Mouse (Mus musculus): ENCODE measurements at regions not wholly inside any gene's neighbourhood (a gene's known extent, or its start where the extent isn't known, plus 50 kb on each side); places are given as distances from the start of the nearest gene placed in this dataset.
"Not testable (repeated sequence)": the region's sequence is repeated elsewhere in the genome, so short reads cannot be mapped to it uniquely, and the experiment has no call there.

GRCm38 (mm10) chrX:77410812-77411211 is 100.0 kb upstream of the Tbl1x start:
- H3K4me2 ChIP-seq, result no peak overlapping the region
- H3K27me3 ChIP-seq, result no peaks in the 10 kb centered on the region
- H3K4me1 ChIP-seq, result no peaks in the 10 kb centered on the region
- no peak overlapping the region for H3K9ac ChIP-seq
- H3K9me3 ChIP-seq, result no peaks in the 10 kb centered on the region
- no peaks in the 10 kb centered on the region for H3K36me3 ChIP-seq
- H3K4me3 ChIP-seq, result no peak overlapping the region
- ATAC-seq (ENCODE audit: borderline replicate concordance, extremely low read depth, low FRiP score, low TSS enrichment), result no peak
- no peak overlapping the region for H3K27ac ChIP-seq

- Histone ChIP-seq H3K36me3 (no peaks in the 10 kb centered on the region), H3K9ac (no peak overlapping the region), H3K27ac (peak overlapping the region; percentile 53; the same call in 1 of the 2 replicates), H3K4me2 (no peak overlapping the region), H3K4me1 (no peaks in the 10 kb centered on the region), H3K4me3 (no peak overlapping the region), H3K9me3 (no peaks in the 10 kb centered on the region), H3K27me3 (no peaks in the 10 kb centered on the region)
- peak; percentile 64; the same call in 1 of the 2 replicates for ATAC-seq (ENCODE audit: borderline replicate concordance, extremely low read depth, low FRiP score, low TSS enrichment)
These were observed 96.7 kb upstream of the Tbl1x start for GRCm38 (mm10) chrX:77414156-77414555.

GRCm38 (mm10) chrX:77417766-77418165 is 93.0 kb upstream of the Tbl1x start:
- Histone ChIP-seq H3K9ac (no peak overlapping the region), H3K4me2 (no peak overlapping the region), H3K36me3 (no peaks in the 10 kb centered on the region), H3K9me3 (no peaks in the 10 kb centered on the region), H3K27ac (no peak overlapping the region), H3K4me1 (no peaks in the 10 kb centered on the region), H3K4me3 (no peak overlapping the region), H3K27me3 (no peaks in the 10 kb centered on the region)
- no peak for ATAC-seq (ENCODE audit: borderline replicate concordance, extremely low read depth, low FRiP score, low TSS enrichment)

- ATAC-seq (ENCODE audit: borderline replicate concordance, extremely low read depth, low FRiP score, low TSS enrichment), result no peak
- Histone ChIP-seq H3K4me2 (no peak overlapping the region), H3K9me3 (no peaks in the 10 kb centered on the region), H3K36me3 (no peaks in the 10 kb centered on the region), H3K4me3 (no peak overlapping the region), H3K4me1 (no peaks in the 10 kb centered on the region), H3K27me3 (no peaks in the 10 kb centered on the region), H3K9ac (no peak overlapping the region), H3K27ac (no peak overlapping the region)
- WGBS, result 61% methylated on average over 2 of the region's 2 CpGs
These were observed 88.6 kb upstream of the Tbl1x start for GRCm38 (mm10) chrX:77422206-77422605.

GRCm38 (mm10) chrX:77424792-77425727 is 85.8 kb upstream of the Tbl1x start:
- Histone ChIP-seq H3K4me2 (no peak overlapping the region), H3K27me3 (no peaks in the 10 kb centered on the region), H3K27ac (no peak overlapping the region), H3K9ac (no peak overlapping the region), H3K36me3 (no peaks in the 10 kb centered on the region), H3K4me3 (no peak overlapping the region), H3K4me1 (no peaks in the 10 kb centered on the region), H3K9me3 (no peaks in the 10 kb centered on the region)
- 85% methylated on average over 3 of the region's 3 CpGs for WGBS
- ATAC-seq (ENCODE audit: borderline replicate concordance, extremely low read depth, low FRiP score, low TSS enrichment), result no peak

GRCm38 (mm10) chrX:77425728-77426102 is 85.1 kb upstream of the Tbl1x start:
- ATAC-seq (ENCODE audit: borderline replicate concordance, extremely low read depth, low FRiP score, low TSS enrichment); H3K9me3 ChIP-seq; H3K4me3 ChIP-seq; H3K36me3 ChIP-seq; H3K9ac ChIP-seq; H3K27me3 ChIP-seq; H3K27ac ChIP-seq; H3K4me1 ChIP-seq; H3K4me2 ChIP-seq: not testable (repeated sequence)
- 67% methylated on average over 3 of the region's 3 CpGs for WGBS

- not testable (repeated sequence) for H3K4me1 ChIP-seq; H3K27ac ChIP-seq; H3K9ac ChIP-seq; H3K36me3 ChIP-seq; ATAC-seq (ENCODE audit: borderline replicate concordance, extremely low read depth, low FRiP score, low TSS enrichment); H3K9me3 ChIP-seq; H3K4me2 ChIP-seq; H3K27me3 ChIP-seq; H3K4me3 ChIP-seq
- 79% methylated on average over 6 of the region's 6 CpGs for WGBS
These were observed 84.0 kb upstream of the Tbl1x start for GRCm38 (mm10) chrX:77426836-77427235.

- ATAC-seq (ENCODE audit: borderline replicate concordance, extremely low read depth, low FRiP score, low TSS enrichment), result no peak
- H3K9me3 ChIP-seq, result no peaks in the 10 kb centered on the region
- H3K4me2 ChIP-seq, result no peak overlapping the region
- no peaks in the 10 kb centered on the region for H3K36me3 ChIP-seq
- H3K27ac ChIP-seq, result peak overlapping the region; percentile 71; the same call in 1 of the 2 replicates
- H3K4me1 ChIP-seq, result no peaks in the 10 kb centered on the region
- H3K9ac ChIP-seq, result no peak overlapping the region
- H3K27me3 ChIP-seq, result no peaks in the 10 kb centered on the region
- WGBS, result 55% methylated on average over 2 of the region's 2 CpGs
- no peak overlapping the region for H3K4me3 ChIP-seq
These were observed 78.7 kb upstream of the Tbl1x start for GRCm38 (mm10) chrX:77432001-77432565.

GRCm38 (mm10) chrX:77432846-77433810 is 77.7 kb upstream of the Tbl1x start:
- WGBS, result 18% methylated on average over 25 of the region's 29 CpGs
- Histone ChIP-seq H3K9me3 (no peaks in the 10 kb centered on the region), H3K4me2 (peak overlapping the region; percentile 49), H3K27me3 (no peaks in the 10 kb centered on the region), H3K4me3 (peak overlapping the region; percentile 18; the same call in 1 of the 2 replicates), H3K36me3 (no peaks in the 10 kb centered on the region), H3K27ac (peak overlapping the region; percentile 71), H3K9ac (no peak overlapping the region), H3K4me1 (no peaks in the 10 kb centered on the region)
- peak; percentile 98 for ATAC-seq (ENCODE audit: borderline replicate concordance, extremely low read depth, low FRiP score, low TSS enrichment)

- H3K4me3 ChIP-seq, result peak overlapping the region; percentile 17; the same call in 1 of the 2 replicates
- H3K36me3 ChIP-seq, result no peaks in the 10 kb centered on the region
- H3K27ac ChIP-seq, result peak overlapping the region; percentile 9; the same call in 1 of the 2 replicates
- H3K27me3 ChIP-seq, result no peaks in the 10 kb centered on the region
- H3K9ac ChIP-seq, result no peak overlapping the region
- H3K9me3 ChIP-seq, result no peaks in the 10 kb centered on the region
- no peaks in the 10 kb centered on the region for H3K4me1 ChIP-seq
- H3K4me2 ChIP-seq, result peak overlapping the region; percentile 49
- ATAC-seq (ENCODE audit: borderline replicate concordance, extremely low read depth, low FRiP score, low TSS enrichment), result peak; percentile 53; the same call in 1 of the 2 replicates
- WGBS, result 14% methylated on average over 3 of the region's 3 CpGs
These were observed 77.0 kb upstream of the Tbl1x start for GRCm38 (mm10) chrX:77433811-77434192.

GRCm38 (mm10) chrX:77443852-77444492 is 66.8 kb upstream of the Tbl1x start:
- H3K4me2 ChIP-seq, result no peak overlapping the region
- no peak overlapping the region for H3K4me3 ChIP-seq
- H3K27ac ChIP-seq, result no peak overlapping the region
- no peaks in the 10 kb centered on the region for H3K9me3 ChIP-seq
- 33% methylated on average over 3 of the region's 3 CpGs for WGBS
- H3K27me3 ChIP-seq, result no peaks in the 10 kb centered on the region
- no peaks in the 10 kb centered on the region for H3K36me3 ChIP-seq
- ATAC-seq (ENCODE audit: borderline replicate concordance, extremely low read depth, low FRiP score, low TSS enrichment), result no peak
- H3K4me1 ChIP-seq, result no peaks in the 10 kb centered on the region
- H3K9ac ChIP-seq, result no peak overlapping the region
